Mouse (Mus musculus): ENCODE data around the gene Tpm1.

The Tpm1 gene

DNA sequence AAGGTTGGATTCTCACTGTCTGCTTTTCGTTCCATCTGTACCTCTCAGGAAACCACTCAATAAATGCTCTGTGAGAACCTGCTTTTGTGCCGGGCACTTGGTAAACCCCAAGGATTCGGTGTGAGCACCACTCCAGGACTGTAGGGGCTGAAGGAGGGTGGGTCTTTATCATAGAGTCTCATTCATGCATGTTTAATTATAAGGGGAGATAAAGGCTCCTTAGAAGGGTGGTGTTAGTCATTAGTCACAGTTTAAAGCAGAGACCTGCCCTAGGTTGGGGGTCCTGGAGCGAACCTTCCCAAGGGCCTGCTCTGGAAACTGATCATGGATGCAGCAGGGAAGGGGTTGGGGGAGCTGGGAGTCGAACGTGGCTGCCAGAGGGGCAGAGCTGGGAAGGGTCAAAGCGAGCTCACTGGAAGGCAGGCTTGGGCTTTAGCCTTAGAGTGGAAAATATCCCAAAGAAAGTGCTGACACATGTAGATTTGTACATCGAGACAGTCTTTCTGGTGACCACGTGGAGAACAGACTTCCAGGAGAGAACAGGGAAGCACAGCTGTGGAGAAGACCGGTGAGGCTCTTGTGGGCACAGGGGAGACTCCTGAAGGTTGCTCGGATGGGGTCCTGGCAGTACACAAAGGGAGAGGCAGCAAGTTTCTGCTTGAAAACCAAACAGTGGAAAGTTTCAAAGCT is 60.9 kb downstream of the Tpm1 start:
- no peak for DNase-seq (ENCODE audit: low read depth, low spot score)

DNA sequence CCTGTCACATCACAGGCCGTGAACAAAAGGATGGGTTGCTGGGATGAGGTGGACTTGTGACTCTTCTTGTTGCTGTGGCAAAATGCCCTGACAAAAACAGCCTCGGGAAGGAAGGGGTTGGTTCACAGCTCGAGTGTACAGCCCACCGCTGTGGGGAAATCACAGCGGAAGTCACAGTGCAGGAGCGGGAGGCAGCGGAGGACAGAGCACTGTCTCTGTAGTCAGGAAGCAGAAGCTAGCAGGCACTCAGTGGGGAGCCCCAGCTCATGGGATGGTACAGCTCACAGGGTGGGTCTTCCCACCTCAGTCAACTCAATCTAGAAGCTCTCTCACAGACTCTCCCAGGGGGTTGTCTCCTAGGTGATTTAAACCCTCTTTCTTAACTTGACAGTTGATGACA is 63.8 kb downstream of the Tpm1 start:
- no peak for DNase-seq (ENCODE audit: low read depth, low spot score)

DNA sequence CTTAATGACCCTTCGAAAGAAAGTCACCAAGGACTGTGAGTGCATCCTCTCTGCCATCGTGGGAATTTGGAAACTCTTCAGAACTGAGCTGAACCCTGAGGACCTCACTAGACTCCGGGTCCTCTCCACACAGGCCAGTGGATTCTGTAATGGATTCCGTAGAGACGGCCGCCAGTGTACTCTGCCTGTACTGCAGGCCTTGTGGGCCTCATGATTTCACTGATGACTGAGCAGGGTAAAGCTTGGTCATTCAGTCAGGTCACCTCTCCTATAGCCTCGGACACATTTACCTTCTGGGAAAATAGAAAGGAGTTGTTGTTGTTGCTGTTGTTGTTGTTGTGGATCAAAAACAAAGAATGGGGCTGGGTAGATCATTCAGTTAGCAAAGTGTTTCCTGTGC is 67.1 kb downstream of the Tpm1 start:
- no peak for DNase-seq (ENCODE audit: low read depth, low spot score)

DNA sequence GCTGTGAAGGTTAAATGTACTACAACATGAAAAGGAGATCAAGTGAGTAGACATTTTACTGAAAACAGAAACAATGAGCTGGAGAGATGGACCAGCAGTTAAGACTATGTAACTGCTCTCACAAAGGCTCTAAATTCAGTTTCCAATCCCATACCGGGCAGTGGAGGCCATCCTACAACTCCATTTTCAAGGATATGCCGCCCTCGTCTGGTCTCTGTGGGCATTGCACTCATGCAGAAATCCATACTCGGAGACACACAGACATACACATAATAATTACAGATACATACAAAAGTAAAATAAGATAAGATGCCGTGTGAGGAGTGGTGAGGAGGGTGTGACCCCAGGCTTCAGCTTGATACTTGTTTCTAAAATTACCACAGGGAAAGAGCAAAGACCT is 68.7 kb downstream of the Tpm1 start:
- peak; percentile 68 for DNase-seq (ENCODE audit: low read depth, low spot score)

DNA sequence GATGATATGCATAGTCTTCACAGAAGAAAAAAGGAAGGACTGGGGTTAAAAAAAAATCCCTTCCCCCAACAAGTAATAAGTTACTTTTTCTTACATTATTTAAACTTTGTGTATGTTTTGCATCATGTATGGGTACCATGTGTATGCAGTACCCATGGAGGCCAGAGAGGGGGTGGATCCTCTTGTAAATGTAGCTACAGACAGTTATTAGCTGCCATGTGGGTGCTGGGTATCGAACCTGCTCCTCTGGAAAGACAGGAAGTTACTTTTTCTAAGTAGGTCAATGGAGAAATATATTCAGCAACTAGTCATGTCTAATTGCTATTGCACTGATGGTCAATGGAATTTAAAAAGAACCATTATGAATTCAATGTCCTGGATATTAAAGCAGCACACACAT is 70.7 kb downstream of the Tpm1 start:
- no peak for DNase-seq (ENCODE audit: low read depth, low spot score)

DNA sequence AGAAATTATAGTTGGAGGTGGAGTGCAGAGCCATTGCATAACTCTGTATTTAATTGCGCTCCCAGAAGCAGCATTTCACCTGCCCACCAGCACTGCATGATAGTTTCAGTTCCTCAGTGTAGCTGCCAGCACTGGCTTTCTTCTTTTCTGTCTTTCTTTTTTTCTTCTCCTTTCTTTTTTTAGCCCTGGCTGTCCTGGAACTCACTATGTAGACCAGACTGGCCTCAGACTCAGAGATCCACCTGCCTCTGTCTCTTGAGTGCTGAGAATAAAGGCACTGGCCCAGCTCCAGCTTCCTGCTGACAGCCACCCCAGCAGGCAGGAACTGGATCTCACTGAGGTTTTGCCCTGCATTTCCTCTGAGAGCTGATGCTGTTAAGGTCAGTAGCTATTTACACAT is 71.2 kb downstream of the Tpm1 start:
- peak; percentile 25 for DNase-seq (ENCODE audit: low read depth, low spot score)

DNA sequence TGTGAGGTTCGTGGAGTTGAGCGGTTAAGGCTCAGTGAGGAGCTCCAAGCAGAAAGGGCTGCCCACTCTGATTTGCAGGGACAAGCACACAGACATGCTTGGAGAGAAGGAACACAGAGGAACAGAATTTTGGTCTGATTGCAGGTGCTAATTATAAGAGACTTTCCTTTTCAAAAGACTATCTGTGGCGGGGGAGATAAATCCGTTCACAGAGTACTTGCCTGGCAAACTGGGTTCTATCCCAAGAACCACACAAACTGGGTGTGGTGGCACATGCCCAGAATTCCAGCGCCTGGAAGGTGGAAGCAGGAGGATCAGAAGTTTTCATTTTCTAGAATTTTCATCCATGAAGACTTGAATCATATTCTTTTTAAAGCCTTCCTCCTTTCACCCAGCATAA is 72.1 kb downstream of the Tpm1 start:
- DNase-seq (ENCODE audit: low read depth, low spot score), result no peak

DNA sequence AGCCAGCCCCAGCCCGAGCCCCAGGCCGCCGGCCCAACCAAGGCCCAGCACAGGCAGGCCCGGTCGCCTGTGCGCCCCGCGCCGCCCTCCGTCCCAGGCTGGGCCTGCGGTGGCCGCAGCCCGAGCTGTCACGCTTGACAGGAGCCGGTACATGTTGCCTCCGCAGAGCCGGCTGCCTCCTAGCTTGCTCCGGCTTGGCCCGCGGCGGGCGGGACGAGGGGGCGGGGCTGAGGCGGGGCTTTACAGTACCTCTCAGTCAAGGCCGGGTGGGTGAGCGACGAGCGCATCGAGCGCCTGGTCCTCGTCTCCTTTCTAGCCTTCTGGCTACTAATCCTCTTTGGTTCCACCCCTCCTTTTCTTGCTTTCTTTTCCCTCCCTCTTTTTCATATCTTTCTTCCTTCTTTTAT is 74.0 kb downstream of the Tpm1 start, which contains the start of gene Lactb:
TSS of gene Lactb (minus strand) at position 246 of the 407 bp plus-strand sequence.
- peak; percentile 86 for DNase-seq (ENCODE audit: low read depth, low spot score)

DNA sequence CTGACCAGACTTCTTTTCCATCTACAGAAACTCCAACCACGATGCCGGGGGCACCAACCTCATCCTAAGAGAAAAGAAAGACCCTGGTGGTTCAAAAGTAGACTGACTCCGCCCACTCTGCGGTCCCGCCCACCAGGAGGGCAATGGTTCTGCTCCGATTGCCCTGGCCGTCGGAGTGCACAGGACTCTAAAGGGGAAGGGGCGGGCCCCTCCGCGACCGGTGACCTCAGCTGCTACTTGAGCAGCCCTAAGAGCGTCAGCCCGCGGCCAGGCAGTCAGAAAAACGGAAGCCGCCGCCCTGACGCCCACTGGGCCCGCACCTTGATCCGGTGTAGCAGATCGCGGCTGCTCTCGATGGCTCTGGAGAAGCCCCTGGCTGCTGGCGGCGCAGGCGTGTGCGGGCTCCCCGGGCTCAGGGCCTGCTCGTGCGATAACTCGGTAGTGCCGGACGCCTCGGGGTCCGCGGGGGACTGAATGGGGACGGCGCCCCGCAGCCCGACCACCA is 74.4 kb downstream of the Tpm1 start:
- peak; percentile 85 for DNase-seq (ENCODE audit: low read depth, low spot score)
